Mouse (Mus musculus) embryonic facial prominence, embryonic 10.5 days (tissue): ENCODE measurements at regions not wholly inside any gene's neighbourhood (a gene's known extent, or its start where the extent isn't known, plus 50 kb on each side); places are given as distances from the start of the nearest gene placed in this dataset.
A peak's percentile ranks its signal among the peaks of the same experiment; 100 is the strongest.

Experiments
- DNase-seq: peaks from one replicate; pipeline ENCODE4 v3.0.0-alpha.2; 2017; ENCODE audit warnings: low spot score
- H3K27ac ChIP-seq: fragments of 300-500 bp; sonication (generic); replicated peaks from 2 replicates; pipeline ENCODE4 v1.5.1; 2016; ENCODE audit warnings: mild to moderate bottlenecking
- H3K27me3 ChIP-seq: fragments of 300-500 bp; sonication (generic); replicated peaks from 2 replicates; pipeline ENCODE4 v1.6.1; 2016; ENCODE audit warnings: low read depth, mild to moderate bottlenecking; ENCODE audit not compliant: poor library complexity, severe bottlenecking
- H3K36me3 ChIP-seq: fragments of 300-500 bp; sonication (generic); replicated peaks from 2 replicates; pipeline ENCODE4 v1.6.1; 2016; ENCODE audit warnings: mild to moderate bottlenecking, moderate library complexity
- H3K4me1 ChIP-seq: fragments of 300-500 bp; sonication (generic); 2 replicates; pipeline ENCODE4 v1.6.1; 2016
- H3K4me3 ChIP-seq: fragments of 300-500 bp; sonication (generic); 2 replicates; pipeline ENCODE4 v1.5.1; 2016; ENCODE audit warnings: mild to moderate bottlenecking, moderate library complexity
- H3K9me3 ChIP-seq: fragments of 300-500 bp; sonication (generic); 2 replicates; pipeline ENCODE4 v1.6.1; 2016; ENCODE audit warnings: mild to moderate bottlenecking
- WGBS: fragments of 180-500 bp; shearing (Covaris S2); methylation state at CpG from one replicate; pipeline ENCODE4 v1.1.7; 2016; 5-methylcytosine and 5-hydroxymethylcytosine counted together

GRCm38 (mm10) chr14:45944101-45944500 lies 286.2 kb upstream of the Ddhd1 start:
- WGBS = 48% methylated on average over 5 of the region's 5 CpGs
- Histone ChIP-seq H3K27ac (no peak overlapping the region), H3K27me3 (peaks cover 32% of the 10 kb centered on the region), H3K36me3 (no peaks in the 10 kb centered on the region), H3K4me3 (no peak overlapping the region), H3K9me3 (no peaks in the 10 kb centered on the region), H3K4me1 (peaks cover 11% of the 10 kb centered on the region)
- peak; percentile 22 for DNase-seq

- Histone ChIP-seq H3K36me3 (no peaks in the 10 kb centered on the region), H3K4me3 (no peak overlapping the region), H3K27me3 (peaks cover 36% of the 10 kb centered on the region), H3K4me1 (peaks cover 11% of the 10 kb centered on the region), H3K9me3 (no peaks in the 10 kb centered on the region), H3K27ac (no peak overlapping the region)
- 27% methylated on average over 8 of the region's 8 CpGs for WGBS
- DNase-seq = peak; percentile 28
Measured at GRCm38 (mm10) chr14:45944506-45944905, 286.6 kb upstream of the Ddhd1 start.

GRCm38 (mm10) chr14:45956624-45957023 lies 298.7 kb upstream of the Ddhd1 start:
- H3K27ac ChIP-seq = no peak overlapping the region
- no peak overlapping the region for H3K4me3 ChIP-seq
- WGBS = 64% methylated on average over 8 of the region's 8 CpGs
- H3K9me3 ChIP-seq = no peaks in the 10 kb centered on the region
- no peaks in the 10 kb centered on the region; the same call in 1 of the 2 replicates for H3K27me3 ChIP-seq
- no peaks in the 10 kb centered on the region for H3K36me3 ChIP-seq
- DNase-seq = no peak
- H3K4me1 ChIP-seq = no peaks in the 10 kb centered on the region; the same call in none of the 2 replicates

GRCm38 (mm10) chr14:45962474-45962873 lies 304.5 kb upstream of the Ddhd1 start:
- no peak for DNase-seq
- Histone ChIP-seq H3K4me1 (no peaks in the 10 kb centered on the region; the same call in 1 of the 2 replicates), H3K9me3 (no peaks in the 10 kb centered on the region), H3K4me3 (no peak overlapping the region), H3K36me3 (no peaks in the 10 kb centered on the region), H3K27ac (no peak overlapping the region), H3K27me3 (no peaks in the 10 kb centered on the region)
- WGBS = 94% methylated on average over 4 of the region's 4 CpGs

GRCm38 (mm10) chr14:45964043-45964442 lies 306.1 kb upstream of the Ddhd1 start:
- 77% methylated on average over 7 of the region's 7 CpGs for WGBS
- H3K4me3 ChIP-seq = no peak overlapping the region
- no peaks in the 10 kb centered on the region for H3K27me3 ChIP-seq
- H3K36me3 ChIP-seq = no peaks in the 10 kb centered on the region
- no peaks in the 10 kb centered on the region for H3K9me3 ChIP-seq
- no peaks in the 10 kb centered on the region for H3K4me1 ChIP-seq
- DNase-seq = no peak
- no peak overlapping the region for H3K27ac ChIP-seq

- Histone ChIP-seq H3K27ac (peak overlapping the region; percentile 21; the same call in 1 of the 2 replicates), H3K4me3 (no peak overlapping the region), H3K27me3 (no peaks in the 10 kb centered on the region), H3K36me3 (no peaks in the 10 kb centered on the region), H3K9me3 (no peaks in the 10 kb centered on the region), H3K4me1 (peaks cover 18% of the 10 kb centered on the region)
- 87% methylated on average over 7 of the region's 7 CpGs for WGBS
- no peak for DNase-seq
Measured at GRCm38 (mm10) chr14:45983206-45983857, 325.4 kb upstream of the Ddhd1 start.

- Histone ChIP-seq H3K27ac (peak overlapping the region; percentile 30; the same call in 1 of the 2 replicates), H3K4me1 (peaks cover 18% of the 10 kb centered on the region), H3K27me3 (no peaks in the 10 kb centered on the region), H3K9me3 (no peaks in the 10 kb centered on the region), H3K4me3 (no peak overlapping the region), H3K36me3 (no peaks in the 10 kb centered on the region)
- WGBS = 56% methylated on average over 20 of the region's 20 CpGs
- peak; percentile 76 for DNase-seq
Measured at GRCm38 (mm10) chr14:45984135-45984892, 326.4 kb upstream of the Ddhd1 start.

- no peaks in the 10 kb centered on the region for H3K36me3 ChIP-seq
- H3K4me1 ChIP-seq = peaks cover 21% of the 10 kb centered on the region
- peaks cover 22% of the 10 kb centered on the region; the same call in 1 of the 2 replicates for H3K27me3 ChIP-seq
- WGBS = 61% methylated on average over 17 of the region's 17 CpGs
- no peak overlapping the region for H3K27ac ChIP-seq
- no peaks in the 10 kb centered on the region for H3K9me3 ChIP-seq
- DNase-seq = no peak
- H3K4me3 ChIP-seq = no peak overlapping the region
Measured at GRCm38 (mm10) chr14:45992041-45992869, 334.3 kb upstream of the Ddhd1 start.

GRCm38 (mm10) chr14:45992870-45993135 lies 334.9 kb upstream of the Ddhd1 start:
- H3K9me3 ChIP-seq = no peaks in the 10 kb centered on the region
- H3K27ac ChIP-seq = no peak overlapping the region
- no peaks in the 10 kb centered on the region for H3K36me3 ChIP-seq
- H3K4me1 ChIP-seq = peaks cover 21% of the 10 kb centered on the region
- WGBS = 59% methylated on average over 4 of the region's 4 CpGs
- peaks cover 22% of the 10 kb centered on the region; the same call in 1 of the 2 replicates for H3K27me3 ChIP-seq
- no peak for DNase-seq
- H3K4me3 ChIP-seq = no peak overlapping the region

GRCm38 (mm10) chr14:45993669-45994068 lies 335.7 kb upstream of the Ddhd1 start:
- H3K4me3 ChIP-seq = no peak overlapping the region
- H3K4me1 ChIP-seq = peaks cover 21% of the 10 kb centered on the region
- WGBS = 11% methylated on average over 3 of the region's 3 CpGs
- no peaks in the 10 kb centered on the region for H3K9me3 ChIP-seq
- no peak overlapping the region for H3K27ac ChIP-seq
- peaks cover 22% of the 10 kb centered on the region; the same call in 1 of the 2 replicates for H3K27me3 ChIP-seq
- peak; percentile 71 for DNase-seq
- H3K36me3 ChIP-seq = no peaks in the 10 kb centered on the region

GRCm38 (mm10) chr14:45996760-45997159 lies 338.8 kb upstream of the Ddhd1 start:
- no peaks in the 10 kb centered on the region for H3K36me3 ChIP-seq
- no peaks in the 10 kb centered on the region for H3K9me3 ChIP-seq
- 66% methylated on average over 5 of the region's 5 CpGs for WGBS
- no peak overlapping the region for H3K27ac ChIP-seq
- 0 out of 2 replicates have a peak, but pooled peaks cover 7% of the 10 kb centered on the region for H3K27me3 ChIP-seq
- DNase-seq = no peak
- H3K4me1 ChIP-seq = peaks cover 22% of the 10 kb centered on the region
- H3K4me3 ChIP-seq = no peak overlapping the region

GRCm38 (mm10) chr14:46004078-46004477 lies 346.1 kb upstream of the Ddhd1 start:
- H3K27me3 ChIP-seq = peaks cover 11% of the 10 kb centered on the region; the same call in 1 of the 2 replicates
- H3K4me1 ChIP-seq = peaks cover 26% of the 10 kb centered on the region
- no peaks in the 10 kb centered on the region for H3K9me3 ChIP-seq
- H3K4me3 ChIP-seq = no peak overlapping the region
- no peaks in the 10 kb centered on the region for H3K36me3 ChIP-seq
- no peak overlapping the region for H3K27ac ChIP-seq
- WGBS = 78% methylated on average over 6 of the region's 6 CpGs
- no peak for DNase-seq
